Mouse (Mus musculus) small intestine, adult 2 months (tissue): ENCODE results near the gene Nt5e. TPM values are rescaled to one million over a fixed set of nuclear protein-coding genes. Genes with fewer than 3 reads are reported as not detected.

ENCODE experiments used
- H3K27ac ChIP-seq: fragments of 200-500 bp; 2 replicates; pipeline ENCODE4 v1.5.1; 2012; ENCODE audit warnings: low read depth, low read length, control low read depth, inconsistent platforms; ENCODE audit not compliant: insufficient read depth
- H3K27me3 ChIP-seq: fragments of 200-500 bp; 2 replicates; pipeline ENCODE4 v1.6.1; 2012; ENCODE audit warnings: mild to moderate bottlenecking, moderate library complexity, low read length, inconsistent platforms; ENCODE audit not compliant: control insufficient read depth, insufficient read depth
- H3K36me3 ChIP-seq: fragments of 200-500 bp; 2 replicates; pipeline ENCODE4 v1.6.1; 2012; ENCODE audit warnings: mild to moderate bottlenecking, low read length, control low read depth, inconsistent platforms; ENCODE audit not compliant: control insufficient read depth, insufficient read depth
- H3K4me1 ChIP-seq: fragments of 200-500 bp; 2 replicates; pipeline ENCODE4 v1.6.1; 2012; ENCODE audit warnings: low read length, inconsistent platforms, mixed read lengths; ENCODE audit not compliant: control insufficient read depth, insufficient read depth, insufficient read length
- H3K4me3 ChIP-seq: fragments of 200-500 bp; 2 replicates; pipeline ENCODE4 v1.5.1; 2012; ENCODE audit warnings: low read depth, mild to moderate bottlenecking, control low read depth, inconsistent platforms, low read length, moderate library complexity
- CTCF ChIP-seq: fragments of 200-500 bp; IDR thresholded peaks from 2 replicates; pipeline ENCODE4 v1.5.1; 2012; ENCODE audit warnings: low read depth, mild to moderate bottlenecking, control low read depth, inconsistent platforms, low read length, moderate library complexity, mixed read lengths; ENCODE audit not compliant: insufficient replicate concordance, insufficient read length; ENCODE audit errors: extremely low read depth
- POLR2A ChIP-seq: fragments of 200-500 bp; IDR thresholded peaks from 2 replicates; pipeline ENCODE4 v1.6.1; 2012; ENCODE audit warnings: low read depth, mild to moderate bottlenecking, control low read depth, inconsistent platforms, low read length, moderate library complexity
- WGBS: fragments of 180-500 bp; shearing (Covaris S2); methylation state at CpG from one replicate; pipeline ENCODE4 v1.1.7; 2018; 5-methylcytosine and 5-hydroxymethylcytosine counted together
- polyA plus RNA-seq: library from polyadenylated mRNA; depleted of rRNA; stranded (reverse); fragments of >200 nt; gene quantifications from 2 replicates; pipeline ENCODE4 v1.2.3, GENCODE M21; 2012

The Nt5e gene
- polyA plus RNA-seq, 1 experiment, result 33.5 TPM

DNA sequence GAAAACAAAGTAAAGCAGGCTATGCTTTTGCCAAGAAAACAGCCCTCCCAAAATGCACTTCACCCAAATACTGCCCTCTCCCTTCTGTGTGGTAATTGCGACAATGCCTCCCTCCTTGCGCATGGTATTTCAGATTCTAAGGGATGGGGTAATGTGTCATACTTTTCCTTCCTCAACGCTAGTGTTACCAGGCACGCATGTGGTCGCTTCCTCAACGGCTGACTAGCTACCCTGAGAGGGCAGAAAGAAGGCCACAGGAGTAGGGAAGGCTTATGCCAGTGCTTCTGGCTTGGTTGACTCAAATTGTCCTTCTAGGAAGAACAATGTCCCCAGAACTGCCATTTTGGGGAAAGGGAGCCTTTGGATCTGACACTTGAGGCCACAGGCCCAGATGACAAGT is 21.6 kb downstream of the Nt5e start:
- no peak for TF ChIP-seq CTCF
- TF ChIP-seq POLR2A, result no peak
- 81% methylated on average over 6 of the region's 6 CpGs for WGBS
- no peaks in the 10 kb centered on the region for H3K27me3 ChIP-seq
- no peak overlapping the region for H3K4me3 ChIP-seq
- no peak overlapping the region for H3K27ac ChIP-seq
- H3K36me3 ChIP-seq, result no peaks in the 10 kb centered on the region; the same call in 1 of the 2 replicates
- no peaks in the 10 kb centered on the region for H3K4me1 ChIP-seq

DNA sequence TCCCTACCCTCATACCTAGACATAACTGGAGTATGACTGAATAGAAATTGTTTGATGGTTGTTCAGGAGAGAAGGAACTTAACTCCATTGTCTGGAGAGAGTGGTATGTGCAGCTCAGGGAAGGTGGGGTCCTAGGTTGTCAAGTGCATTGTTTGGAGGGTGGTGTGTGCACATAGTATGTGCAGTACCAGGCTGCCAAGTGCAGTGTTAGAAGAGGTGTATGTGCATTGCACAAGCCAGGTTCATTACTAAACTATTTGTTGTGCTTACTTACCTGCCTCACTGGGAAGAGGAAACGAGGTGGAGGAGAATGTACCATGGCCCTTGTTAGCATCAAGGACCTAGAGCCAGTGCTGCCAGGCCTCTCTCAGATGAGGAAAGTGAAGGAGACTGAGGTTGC is 23.3 kb downstream of the Nt5e start:
- Histone ChIP-seq H3K36me3 (no peaks in the 10 kb centered on the region; the same call in 1 of the 2 replicates), H3K4me3 (no peak overlapping the region), H3K27ac (no peak overlapping the region), H3K27me3 (no peaks in the 10 kb centered on the region), H3K4me1 (no peaks in the 10 kb centered on the region)
- no peak for TF ChIP-seq POLR2A
- no peak for TF ChIP-seq CTCF
- 62% methylated on average over 1 of the region's 1 CpGs for WGBS

DNA sequence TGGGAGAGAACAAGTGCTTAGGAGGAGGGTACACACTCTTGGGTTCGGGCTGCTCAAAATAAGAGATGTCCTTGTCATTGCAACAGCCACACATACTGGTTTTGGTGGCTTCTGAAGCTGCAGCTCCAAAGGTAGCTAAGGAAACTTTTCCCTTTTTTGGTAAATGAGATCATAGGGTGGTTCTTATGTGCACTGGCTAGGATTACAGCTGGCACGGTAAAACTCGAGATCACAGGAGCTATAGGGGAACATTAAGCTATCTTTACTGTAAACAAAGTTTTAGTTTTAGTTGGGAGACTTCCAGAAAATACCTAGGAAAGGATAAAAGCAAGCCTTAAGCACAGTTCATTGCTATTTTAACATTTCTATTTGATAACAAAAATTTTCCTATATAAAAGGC is 24.2 kb downstream of the Nt5e start:
- H3K4me1 ChIP-seq, result no peaks in the 10 kb centered on the region
- no peak overlapping the region for H3K4me3 ChIP-seq
- H3K27me3 ChIP-seq, result no peaks in the 10 kb centered on the region
- no peak overlapping the region for H3K27ac ChIP-seq
- TF ChIP-seq CTCF, result no peak
- TF ChIP-seq POLR2A, result no peak
- no peaks in the 10 kb centered on the region; the same call in 1 of the 2 replicates for H3K36me3 ChIP-seq
- 35% methylated on average over 3 of the region's 3 CpGs for WGBS

DNA sequence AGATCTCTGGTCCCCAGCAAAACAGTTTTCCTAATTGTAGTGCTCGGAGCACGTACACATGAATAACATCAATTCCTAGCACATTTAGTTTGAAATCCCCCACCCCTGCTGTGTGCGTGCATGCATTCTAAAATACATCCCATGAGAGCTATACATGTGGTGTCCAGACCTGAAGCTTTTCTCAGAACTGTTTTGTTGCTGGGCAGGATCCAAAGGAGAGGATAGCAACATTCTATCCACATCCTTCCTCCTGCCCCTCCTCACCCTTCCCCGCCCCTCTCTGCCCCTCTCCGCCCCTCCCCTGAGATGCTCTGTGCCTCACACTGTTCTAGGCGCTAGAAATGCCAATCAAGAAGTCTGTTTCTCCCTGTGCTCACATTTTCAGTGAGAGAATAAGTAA is 25.7 kb downstream of the Nt5e start:
- no peak for TF ChIP-seq CTCF
- no peak for TF ChIP-seq POLR2A
- Histone ChIP-seq H3K27me3 (no peaks in the 10 kb centered on the region), H3K36me3 (no peaks in the 10 kb centered on the region; the same call in 1 of the 2 replicates), H3K27ac (no peak overlapping the region), H3K4me3 (no peak overlapping the region), H3K4me1 (no peaks in the 10 kb centered on the region)
- 79% methylated on average over 6 of the region's 6 CpGs for WGBS

DNA sequence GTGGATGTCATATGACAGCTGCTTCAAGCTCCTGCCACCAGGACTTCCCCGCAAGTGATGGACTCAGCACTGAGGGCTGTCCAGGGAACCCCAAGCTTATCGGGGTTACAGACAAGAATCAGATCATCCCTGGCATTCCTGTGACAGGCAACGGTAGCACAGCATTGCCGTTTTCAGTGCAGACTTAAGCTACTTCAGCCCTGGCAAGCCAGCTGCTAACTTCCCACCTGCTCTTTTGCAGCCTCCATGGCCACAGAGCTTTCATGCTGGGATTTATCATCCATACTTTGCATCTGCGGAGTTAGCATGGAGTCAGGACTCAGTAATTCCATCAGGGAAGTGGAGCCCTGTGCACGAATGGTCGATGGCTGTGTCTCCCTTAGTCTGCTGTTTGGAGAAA is 26.5 kb downstream of the Nt5e start:
- Histone ChIP-seq H3K36me3 (no peaks in the 10 kb centered on the region; the same call in 1 of the 2 replicates), H3K27me3 (no peaks in the 10 kb centered on the region), H3K27ac (no peak overlapping the region), H3K4me3 (no peak overlapping the region), H3K4me1 (no peaks in the 10 kb centered on the region)
- TF ChIP-seq CTCF, result no peak
- WGBS, result 91% methylated on average over 7 of the region's 7 CpGs

DNA sequence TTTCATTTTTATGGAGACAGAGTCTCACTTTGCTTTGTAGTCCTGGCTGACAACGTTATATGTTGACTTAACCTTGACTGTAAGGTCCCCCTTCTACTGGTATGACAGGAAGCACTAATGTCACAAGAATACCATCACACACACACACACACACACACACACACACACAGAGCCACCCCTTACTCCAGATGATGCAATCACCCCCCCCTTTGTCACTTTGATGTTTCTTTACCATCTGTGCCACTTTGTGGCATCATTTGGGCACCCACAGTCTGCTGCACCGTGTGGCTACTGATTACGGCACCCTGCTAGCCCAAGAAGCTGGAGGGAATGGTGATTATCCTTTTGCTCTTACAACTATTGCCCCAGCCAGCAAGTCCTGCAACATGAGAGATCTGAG is 30.2 kb downstream of the Nt5e start:
- no peaks in the 10 kb centered on the region; the same call in 1 of the 2 replicates for H3K36me3 ChIP-seq
- H3K27ac ChIP-seq, result no peak overlapping the region
- 44% methylated on average over 3 of the region's 3 CpGs for WGBS
- no peak overlapping the region for H3K4me3 ChIP-seq
- H3K27me3 ChIP-seq, result no peaks in the 10 kb centered on the region
- no peak for TF ChIP-seq POLR2A
- no peak for TF ChIP-seq CTCF
- H3K4me1 ChIP-seq, result no peaks in the 10 kb centered on the region

DNA sequence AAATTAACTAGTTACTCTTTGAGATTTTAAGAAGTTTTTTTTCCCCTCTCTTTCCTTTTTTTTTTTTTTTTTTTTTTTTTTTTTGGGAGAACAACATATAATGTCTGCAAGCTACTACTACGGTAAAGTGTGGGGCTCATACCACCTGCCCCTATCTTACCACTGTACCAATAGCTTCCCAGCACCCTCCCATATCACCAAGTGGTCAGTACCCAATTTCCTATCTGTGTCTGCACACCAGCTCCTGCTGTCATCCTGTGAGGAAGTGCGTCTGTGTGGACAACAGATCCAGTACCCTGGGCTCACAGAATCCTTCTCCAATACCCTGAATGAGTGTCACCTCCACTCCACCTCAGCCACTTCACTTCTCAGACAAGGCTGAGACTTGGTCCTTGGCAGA is 32.1 kb downstream of the Nt5e start:
- Histone ChIP-seq H3K4me1 (no peaks in the 10 kb centered on the region), H3K4me3 (no peak overlapping the region), H3K36me3 (no peaks in the 10 kb centered on the region), H3K27me3 (no peaks in the 10 kb centered on the region), H3K27ac (no peak overlapping the region)
- 79% methylated on average over 2 of the region's 2 CpGs for WGBS
- TF ChIP-seq CTCF (no peak), POLR2A (no peak)
